Mouse (Mus musculus) liver, postnatal 0 days (tissue): Measurements from ENCODE around the gene Aldh1l1.

Source experiments
- CTCF ChIP-seq: sonication (generic); IDR thresholded peaks from 2 replicates; pipeline ENCODE4 v1.5.1; 2016; ENCODE audit warnings: antibody characterized with exemption, low read depth
- EP300 ChIP-seq: IDR thresholded peaks from 2 replicates; pipeline ENCODE4 v1.6.1; 2016; ENCODE audit warnings: antibody characterized with exemption, low read depth, mild to moderate bottlenecking

DNA sequence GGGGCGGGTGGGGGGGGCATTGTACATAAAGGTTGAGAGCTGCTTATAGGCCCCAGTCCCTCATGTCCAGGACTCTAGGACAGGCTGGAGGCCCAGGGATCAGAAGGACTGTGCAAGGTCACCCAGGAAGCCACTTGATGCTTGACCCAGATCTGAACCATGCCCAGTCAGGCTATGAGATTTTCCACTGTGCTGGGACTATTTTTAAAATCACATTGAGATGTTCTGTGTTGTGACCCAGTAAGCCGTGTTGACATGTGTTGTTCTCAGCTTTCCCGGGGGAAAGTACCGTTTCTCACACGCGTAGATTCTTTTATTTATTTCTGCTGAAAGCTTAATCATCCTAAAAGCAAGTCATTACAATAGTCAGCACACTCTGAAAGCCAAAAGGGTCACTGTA, 129.8 kb downstream of the Aldh1l1 start:
- no peak for TF ChIP-seq CTCF
- no peak for TF ChIP-seq EP300
